Mouse (Mus musculus): ENCODE results near the gene Uroc1. TPM values are rescaled to one million over a fixed set of nuclear protein-coding genes. Genes with fewer than 3 reads are reported as not detected.

The Uroc1 gene
- polyA plus RNA-seq (2012; rRNA removed): not detected in 2 replicates

DNA sequence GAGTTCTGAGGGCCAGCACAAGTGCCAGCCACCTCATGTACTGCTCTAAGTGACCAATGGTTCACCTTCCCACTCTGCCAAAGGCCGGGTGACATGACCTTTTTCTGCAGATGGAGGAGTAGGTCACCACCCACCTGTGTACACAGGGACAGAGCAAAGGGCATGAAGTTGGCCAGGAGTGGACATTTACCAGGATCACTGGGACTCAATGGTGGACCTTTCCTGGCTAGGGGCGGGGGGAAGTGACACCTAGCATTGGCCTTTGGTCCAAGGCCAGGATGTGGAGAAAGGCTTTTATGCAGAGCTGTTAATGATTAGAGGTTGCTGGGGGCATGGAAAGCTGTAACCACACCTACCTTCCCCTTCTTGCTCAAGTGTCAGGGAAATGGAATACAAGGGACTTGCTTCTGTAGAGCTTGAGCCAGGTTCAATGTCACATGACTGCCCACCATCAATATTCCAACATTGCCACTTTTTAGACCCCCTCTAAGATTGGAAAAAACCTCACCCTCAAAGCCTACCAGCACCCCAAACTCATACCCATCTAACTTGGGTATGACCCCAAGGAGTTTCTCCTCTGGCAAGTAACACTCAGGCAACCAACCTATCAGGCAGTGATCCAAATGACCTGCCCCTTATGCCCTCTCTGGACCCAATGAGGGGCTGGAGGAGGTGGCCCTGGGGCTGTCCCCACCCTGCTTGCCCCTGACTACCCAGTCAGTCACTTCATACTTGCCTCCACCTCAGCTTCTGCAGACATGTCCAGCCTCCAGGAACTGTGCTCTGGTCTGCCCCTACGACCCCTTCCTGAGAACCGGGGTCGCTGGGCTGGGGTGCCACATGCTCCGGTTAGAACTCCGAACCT, at the start of gene Uroc1:
Gene Uroc1, plus strand, starts transcription at position 724 of the 865 bp plus-strand sequence.
- DNase-seq (ENCODE audit: extremely low spot score in 1 of 2, low spot score in 1 of 2): no peak

DNA sequence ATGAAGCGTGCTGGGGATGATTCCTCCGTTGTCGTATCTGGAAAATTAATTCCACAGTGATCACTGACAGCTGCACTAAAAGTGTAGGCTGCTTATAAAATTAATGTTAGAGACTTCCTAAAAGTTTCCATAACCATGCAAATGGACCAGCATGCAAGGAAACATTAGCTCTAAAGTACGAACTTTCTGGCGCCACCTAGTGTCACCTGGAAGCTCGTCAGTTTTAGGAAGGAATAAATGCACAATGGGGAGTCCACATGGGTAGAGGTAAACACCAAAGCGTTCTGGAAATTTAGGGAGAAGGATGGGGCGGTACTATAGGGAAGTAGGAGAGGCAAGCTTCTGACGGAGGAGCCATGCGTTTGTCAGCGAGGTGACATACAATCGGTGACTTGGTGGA, 44.8 kb upstream of the Uroc1 start:
- DNase-seq (ENCODE audit: extremely low spot score in 1 of 2, low spot score in 1 of 2): peak in 1 of 2 experiments; percentile 24

GRCm38 (mm10) chr6:90300919-90301318, 32.2 kb upstream of the Uroc1 start, which contains the start of gene BC048671:
BC048671 (plus strand) TSS chr6:90301219.
- DNase-seq (ENCODE audit: extremely low spot score in 1 of 2, low spot score in 1 of 2): no peak

- no peak for DNase-seq (ENCODE audit: extremely low spot score in 1 of 2, low spot score in 1 of 2)
Measured at GRCm38 (mm10) chr6:90306315-90306975, 26.6 kb upstream of the Uroc1 start.

DNA sequence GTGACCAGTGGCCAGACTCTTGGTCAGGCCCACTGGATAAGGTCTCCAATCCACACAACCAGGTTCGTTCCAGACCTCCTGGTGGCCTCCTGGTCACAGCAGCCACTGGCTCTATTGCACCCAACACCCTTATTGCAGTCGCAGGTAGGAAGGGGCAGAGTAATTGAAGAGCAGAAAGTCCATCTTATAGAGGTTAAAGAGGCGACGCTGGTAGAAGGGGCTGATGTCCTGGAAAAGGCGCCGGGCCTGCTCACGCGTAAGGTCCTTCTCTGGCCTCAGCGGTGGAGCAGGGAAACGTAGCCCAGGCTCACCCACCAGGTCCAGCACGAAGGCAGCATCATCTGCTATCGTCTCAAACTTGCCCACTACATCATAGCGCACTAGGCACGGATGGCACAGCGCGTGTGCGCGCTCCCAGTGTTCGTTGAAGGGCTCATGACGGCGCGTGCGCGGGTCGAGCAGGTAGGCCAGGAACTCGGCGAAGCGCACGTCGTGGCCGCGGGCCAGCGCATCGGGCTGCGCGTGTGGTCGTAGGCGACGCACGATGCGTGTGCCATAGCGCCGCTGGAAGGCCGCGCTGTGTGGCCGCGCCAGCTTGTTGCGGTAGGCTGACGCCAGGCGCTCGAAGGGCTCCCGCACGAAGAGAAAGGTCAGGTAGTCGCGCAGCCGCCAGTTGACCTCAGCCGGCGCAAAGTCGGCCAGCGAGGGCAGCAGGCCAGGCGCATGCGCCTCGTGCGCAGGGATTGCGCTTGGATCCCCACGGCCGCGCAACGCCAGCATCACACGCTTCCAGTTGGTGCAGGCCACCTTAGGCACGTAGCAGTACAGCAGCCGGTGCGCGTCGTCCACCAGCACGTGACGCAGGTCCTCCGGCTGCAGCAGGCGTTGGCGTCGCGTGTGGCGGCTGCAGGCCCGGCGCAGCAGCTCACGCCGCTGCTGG, 24.0 kb upstream of the Uroc1 start:
- no peak for DNase-seq (ENCODE audit: extremely low spot score in 1 of 2, low spot score in 1 of 2)

DNA sequence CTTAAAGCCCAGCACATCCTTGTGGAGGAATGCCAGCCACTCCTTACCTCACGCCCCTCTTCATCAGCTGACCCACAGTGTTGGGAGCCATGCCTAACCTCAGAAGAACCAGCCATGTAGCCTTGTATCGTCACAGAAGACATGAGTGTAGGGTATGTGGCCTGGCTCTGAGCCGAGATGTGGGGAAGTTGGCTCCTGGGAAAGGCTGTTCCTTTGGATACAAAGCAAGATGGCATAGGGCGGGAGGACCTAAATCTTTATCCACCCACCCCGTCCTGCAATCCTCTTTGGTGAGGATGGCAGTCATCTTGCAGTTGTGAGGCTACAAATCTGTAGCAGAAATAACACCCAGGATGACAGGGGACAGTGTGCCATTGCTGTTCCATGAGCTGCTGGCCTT, 17.1 kb upstream of the Uroc1 start:
- peak; percentile 28 to 52 for DNase-seq (ENCODE audit: extremely low spot score in 1 of 2, low spot score in 1 of 2)

- no peak for DNase-seq (ENCODE audit: extremely low spot score in 1 of 2, low spot score in 1 of 2)
Measured at GRCm38 (mm10) chr6:90317510-90318258, 15.4 kb upstream of the Uroc1 start.

DNA sequence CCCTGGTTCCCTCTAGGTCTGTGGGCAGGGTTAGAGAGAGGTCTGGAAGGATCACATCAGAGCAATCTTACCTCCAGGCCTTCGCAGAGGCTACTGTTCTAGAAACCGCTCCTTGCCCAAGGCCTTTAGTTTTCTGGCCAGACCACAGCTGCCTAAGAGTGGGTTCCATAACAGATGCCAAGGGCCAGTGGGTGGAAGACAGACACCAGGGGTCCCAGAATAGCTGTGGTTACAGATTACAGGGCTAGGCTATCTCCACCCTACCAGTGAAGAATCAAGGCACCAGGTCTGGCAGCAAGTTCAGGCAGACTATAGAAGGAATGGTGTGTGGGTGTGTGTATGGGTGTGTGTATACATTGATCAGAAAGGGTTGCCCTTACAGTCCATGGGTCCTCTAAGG, 14.1 kb upstream of the Uroc1 start:
- no peak for DNase-seq (ENCODE audit: extremely low spot score in 1 of 2, low spot score in 1 of 2)

GRCm38 (mm10) chr6:90319475-90320191, 13.5 kb upstream of the Uroc1 start:
- no peak for DNase-seq (ENCODE audit: extremely low spot score in 1 of 2, low spot score in 1 of 2)

DNA sequence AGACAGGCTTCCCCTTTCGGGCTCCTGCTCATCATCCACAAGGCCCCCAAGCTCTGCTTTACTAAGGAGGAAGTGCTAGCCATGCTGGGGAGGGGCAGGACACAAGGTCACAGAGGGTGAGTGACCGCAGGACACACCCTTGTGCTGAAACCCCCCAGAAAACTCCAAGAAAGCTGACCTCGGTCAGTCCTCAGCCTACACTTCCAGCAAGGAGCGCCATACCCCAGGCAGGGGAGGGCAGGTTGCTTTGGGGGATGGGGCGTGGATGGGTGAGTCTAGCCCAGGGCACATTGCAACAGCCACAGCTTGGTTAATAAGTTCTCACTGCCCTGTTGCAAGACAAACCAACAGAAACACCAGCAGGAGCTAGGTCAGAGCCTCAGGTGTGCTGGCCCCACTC, 12.7 kb upstream of the Uroc1 start:
- DNase-seq (ENCODE audit: extremely low spot score in 1 of 2, low spot score in 1 of 2): no peak

DNA sequence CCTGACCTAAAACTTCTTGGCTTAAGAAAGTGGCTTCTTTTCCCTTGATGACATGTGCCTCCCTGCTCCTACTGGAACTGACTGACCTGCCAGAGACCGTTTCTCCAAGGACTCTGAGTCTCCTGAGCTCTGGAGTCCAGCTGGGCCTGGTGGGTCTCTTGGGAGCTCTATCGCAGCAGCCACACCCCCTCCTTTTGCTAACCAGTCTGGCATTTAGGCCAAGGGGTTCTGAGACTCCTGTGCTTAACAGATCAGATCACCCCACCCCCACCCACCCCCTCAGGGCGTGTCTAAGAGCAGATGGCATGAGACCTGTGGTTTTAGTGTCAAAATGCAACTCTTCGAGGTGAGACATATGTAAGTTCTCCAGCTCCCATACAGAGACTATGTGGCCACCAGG, 11.3 kb upstream of the Uroc1 start:
- DNase-seq (ENCODE audit: extremely low spot score in 1 of 2, low spot score in 1 of 2): no peak

DNA sequence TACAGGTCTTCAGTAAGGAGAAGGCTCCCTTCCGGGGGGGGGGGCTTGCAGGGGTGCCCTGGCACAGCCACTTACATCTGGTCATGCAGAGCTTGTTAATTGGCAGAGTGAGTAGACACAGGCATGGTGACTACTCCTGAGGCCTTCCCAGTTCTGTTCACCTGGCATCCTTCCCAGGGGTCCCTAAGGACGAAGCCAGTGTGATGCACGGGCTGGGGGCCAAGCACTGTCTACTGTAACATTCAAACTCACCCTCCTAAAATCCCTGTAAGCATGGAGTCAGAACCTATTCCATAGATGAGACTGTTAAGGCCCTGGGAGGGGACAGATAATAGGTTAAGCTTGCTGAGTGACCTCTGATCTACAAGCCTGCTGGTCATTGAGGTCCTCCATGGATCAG, 9.1 kb upstream of the Uroc1 start:
- DNase-seq (ENCODE audit: extremely low spot score in 1 of 2, low spot score in 1 of 2): no peak

GRCm38 (mm10) chr6:90324463-90324862, 8.6 kb upstream of the Uroc1 start:
- no peak for DNase-seq (ENCODE audit: extremely low spot score in 1 of 2, low spot score in 1 of 2)

DNA sequence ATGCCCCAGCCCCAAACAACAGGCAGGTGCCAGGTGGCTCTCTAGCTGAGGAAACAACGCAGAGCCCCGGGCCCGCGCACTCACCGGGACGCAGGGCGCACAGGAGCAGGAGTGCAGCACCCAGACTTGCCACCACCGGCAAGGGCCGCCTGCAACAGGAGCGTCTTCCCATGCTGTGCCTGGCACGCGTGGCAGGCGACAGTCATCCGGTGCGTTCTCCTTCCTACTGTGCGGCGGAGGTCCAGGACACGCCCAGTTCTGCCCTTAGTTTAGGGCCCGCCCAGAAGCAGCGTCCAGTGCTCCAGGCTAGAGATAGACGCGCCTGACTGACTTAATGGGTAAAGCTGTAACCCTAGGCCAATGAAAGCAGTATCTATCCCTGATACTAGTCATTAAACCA, 8.1 kb upstream of the Uroc1 start, which contains the start of gene Chst13:
Gene Chst13, minus strand, starts transcription at position 195 of the 400 bp plus-strand sequence.
- DNase-seq (ENCODE audit: extremely low spot score in 1 of 2, low spot score in 1 of 2): no peak

DNA sequence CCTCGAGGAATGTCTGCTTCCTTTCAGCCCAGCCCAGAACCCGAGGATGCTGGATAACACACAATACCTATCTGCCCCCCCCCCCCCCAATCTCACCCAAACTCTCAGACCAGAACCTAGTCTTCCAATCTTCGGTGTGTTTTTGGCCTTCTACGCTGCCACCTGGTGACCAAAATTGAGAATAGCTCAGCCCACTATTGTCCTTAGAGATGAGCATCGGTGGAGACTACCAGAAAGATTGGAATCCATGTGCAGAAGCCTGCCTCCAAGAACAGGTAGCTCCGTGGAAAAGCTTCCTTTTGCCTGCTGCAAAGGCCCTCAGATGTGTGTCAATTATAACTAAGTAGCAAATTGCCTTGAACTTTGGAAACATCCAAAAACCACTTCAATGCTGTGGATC, 5.4 kb upstream of the Uroc1 start:
- DNase-seq (ENCODE audit: extremely low spot score in 1 of 2, low spot score in 1 of 2): peak in 1 of 2 experiments; percentile 63

GRCm38 (mm10) chr6:90329953-90330352, 3.1 kb upstream of the Uroc1 start:
- peak in 1 of 2 experiments; percentile 47 for DNase-seq (ENCODE audit: extremely low spot score in 1 of 2, low spot score in 1 of 2)

DNA sequence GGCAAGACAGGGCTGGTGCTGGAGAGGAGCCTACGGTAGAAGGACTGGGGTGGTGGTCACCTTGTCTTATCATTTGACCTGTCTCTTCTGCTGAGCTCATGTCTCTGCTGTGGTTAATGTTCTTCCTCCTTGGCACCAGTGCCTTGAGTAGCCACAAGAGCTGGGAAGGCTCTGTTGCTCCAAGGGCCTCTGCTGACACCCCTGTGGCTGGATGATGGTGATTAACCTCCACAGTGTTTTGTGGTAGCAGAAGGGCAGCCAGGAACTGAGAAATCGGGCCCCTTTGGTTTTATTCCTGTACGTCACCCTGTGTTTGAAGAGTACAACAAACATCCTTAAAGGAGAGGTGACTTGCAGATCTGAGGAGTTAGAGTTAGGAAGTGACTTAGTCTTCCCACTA, 1.2 kb downstream of the Uroc1 start:
- DNase-seq (ENCODE audit: extremely low spot score in 1 of 2, low spot score in 1 of 2): no peak

- DNase-seq (ENCODE audit: extremely low spot score in 1 of 2, low spot score in 1 of 2): no peak
Measured at GRCm38 (mm10) chr6:90342343-90342742, 9.3 kb downstream of the Uroc1 start.

DNA sequence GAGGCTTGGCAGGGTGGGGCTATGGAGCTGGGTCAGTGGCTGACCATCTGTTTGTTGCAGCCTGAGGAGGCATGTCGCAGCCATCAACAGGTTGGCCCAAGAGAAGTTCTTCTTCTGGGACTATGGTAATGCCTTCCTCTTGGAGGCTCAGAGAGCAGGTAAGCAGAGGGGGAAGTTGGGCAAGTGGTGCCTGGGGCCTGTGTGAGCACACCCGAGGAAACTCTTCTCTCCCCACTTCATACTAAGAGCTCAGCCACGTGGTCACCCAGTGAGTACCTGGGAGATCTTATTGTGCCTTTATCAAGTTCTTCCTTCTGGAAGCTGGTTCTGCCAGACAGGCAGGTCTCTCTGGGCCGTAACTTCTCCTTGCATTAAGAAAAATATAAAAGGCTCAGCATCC, 14.1 kb downstream of the Uroc1 start:
- no peak for DNase-seq (ENCODE audit: extremely low spot score in 1 of 2, low spot score in 1 of 2)
